Mouse (Mus musculus) CH12.LX (cell line): ENCODE measurements at regions not wholly inside any gene's neighbourhood (a gene's known extent, or its start where the extent isn't known, plus 50 kb on each side); places are given as distances from the start of the nearest gene placed in this dataset.

Experiments used
- DNase-seq: peaks from one replicate; pipeline ENCODE4 v3.0.0-alpha.2; 2013; ENCODE audit errors: extremely low read depth
- H3K27ac ChIP-seq: 2 replicates; pipeline ENCODE4 v1.5.1; 2012; ENCODE audit warnings: low read depth, mild to moderate bottlenecking, control low read depth, moderate library complexity; ENCODE audit not compliant: insufficient read depth
- H3K27me3 ChIP-seq: replicated peaks from 2 replicates; pipeline ENCODE3; 2012; ENCODE audit warnings: inconsistent platforms
- H3K36me3 ChIP-seq, 2 experiments: replicated peaks in 1 of 2; 2 replicates each; pipeline versions ENCODE3 to v1.6.1; 2012; ENCODE audit warnings: inconsistent platforms in 1 of 2, low read length in 1 of 2, mild to moderate bottlenecking in 1 of 2, mixed read lengths in 1 of 2, moderate library complexity in 1 of 2; ENCODE audit not compliant: control insufficient read depth in 1 of 2, insufficient read depth in 1 of 2
- H3K4me1 ChIP-seq, 2 experiments: 2 replicates each; pipeline ENCODE4 v1.6.1; 2012; ENCODE audit warnings: inconsistent platforms in 1 of 2, moderate library complexity in 1 of 2; ENCODE audit not compliant: insufficient read depth in 2 of 2, control insufficient read depth in 1 of 2
- H3K4me2 ChIP-seq: 2 replicates; pipeline ENCODE4 v1.6.1; 2012; ENCODE audit warnings: low read depth, mild to moderate bottlenecking, control low read depth; ENCODE audit not compliant: poor library complexity, insufficient read depth, severe bottlenecking
- H3K4me3 ChIP-seq, 3 experiments: fragments of 150-350 bp in 1 of 3; sonication (generic) in 1 of 3; replicated peaks in 1 of 3; 2 replicates each; pipeline versions ENCODE3 to v1.5.1; 2011 to 2012; ENCODE audit warnings: low read depth in 2 of 3, low read length in 2 of 3, mild to moderate bottlenecking in 2 of 3, moderate library complexity in 2 of 3, control low read depth in 1 of 3, improper control_type of control experiment in 1 of 3, inconsistent platforms in 1 of 3, mixed read lengths in 1 of 3; ENCODE audit not compliant: poor library complexity in 1 of 3
- H3K79me2 ChIP-seq: replicated peaks from 2 replicates; pipeline ENCODE4 v1.6.1; 2012; ENCODE audit warnings: mild to moderate bottlenecking, moderate library complexity; ENCODE audit not compliant: control insufficient read depth, poor library complexity, insufficient read depth, severe bottlenecking; ENCODE audit errors: extremely low read depth
- H3K9ac ChIP-seq: 2 replicates; pipeline ENCODE4 v1.6.1; 2012; ENCODE audit warnings: low read depth, mild to moderate bottlenecking, control low read depth, moderate library complexity; ENCODE audit not compliant: insufficient read depth
- H3K9me3 ChIP-seq: replicated peaks from 2 replicates; pipeline ENCODE3; 2012; ENCODE audit warnings: low read length, inconsistent platforms, mixed read lengths
- BHLHE40 ChIP-seq: IDR thresholded peaks from 2 replicates; pipeline ENCODE4 v1.6.1; 2011; ENCODE audit warnings: mild to moderate bottlenecking, low read depth, low read length, improper control_type of control experiment
- CTCF ChIP-seq, 2 experiments: IDR thresholded peaks in 1 of 2; conservative IDR thresholded peaks in 1 of 2; 2 replicates each; pipeline ENCODE4 v1.5.1; 2011 to 2012; ENCODE audit warnings: low read depth in 2 of 2, low read length in 2 of 2, improper control_type of control experiment in 1 of 2, inconsistent platforms in 1 of 2, mild to moderate bottlenecking in 1 of 2, moderate library complexity in 1 of 2
- E2F4 ChIP-seq: IDR thresholded peaks from 2 replicates; pipeline ENCODE4 v1.6.1; 2011; ENCODE audit warnings: low read depth, low read length, improper control_type of control experiment; ENCODE audit not compliant: insufficient replicate concordance
- EP300 ChIP-seq: IDR thresholded peaks from 2 replicates; pipeline ENCODE4 v1.6.1; 2011; ENCODE audit warnings: low read length, improper control_type of control experiment
- GABPA ChIP-seq: IDR thresholded peaks from 2 replicates; pipeline ENCODE4 v1.6.1; 2012; ENCODE audit warnings: low read depth, low read length, improper control_type of control experiment, inconsistent platforms; ENCODE audit not compliant: insufficient replicate concordance
- HCFC1 ChIP-seq: IDR thresholded peaks from 2 replicates; pipeline ENCODE4 v1.6.1; 2012; ENCODE audit warnings: low read depth, mild to moderate bottlenecking, inconsistent platforms, low read length, improper control_type of control experiment
- IRF4 ChIP-seq: IDR thresholded peaks from 2 replicates; pipeline ENCODE4 v1.6.1; 2014; ENCODE audit warnings: low read depth, mild to moderate bottlenecking, inconsistent platforms, low read length, improper control_type of control experiment
- JUN ChIP-seq: IDR thresholded peaks from 2 replicates; pipeline ENCODE4 v1.6.1; 2011; ENCODE audit warnings: low read depth, mild to moderate bottlenecking, low read length, improper control_type of control experiment, moderate library complexity; ENCODE audit not compliant: insufficient read depth
- JUND ChIP-seq: conservative IDR thresholded peaks from 2 replicates; pipeline ENCODE4 v1.6.1; 2011; ENCODE audit warnings: low read depth, low read length, improper control_type of control experiment
- KAT2A ChIP-seq: IDR thresholded peaks from 2 replicates; pipeline ENCODE4 v1.6.1; 2012; ENCODE audit warnings: low read length, improper control_type of control experiment, inconsistent platforms; ENCODE audit not compliant: insufficient replicate concordance
- MYC ChIP-seq: IDR thresholded peaks from 2 replicates; pipeline ENCODE4 v1.6.1; 2011; ENCODE audit warnings: low read depth, mild to moderate bottlenecking, improper control_type of control experiment, low read length
- POLR2A ChIP-seq: IDR thresholded peaks from 2 replicates; pipeline ENCODE4 v1.6.1; 2011; ENCODE audit warnings: low read depth, mild to moderate bottlenecking, improper control_type of control experiment, low read length
- POLR2AphosphoS2 ChIP-seq: IDR thresholded peaks from 2 replicates; pipeline ENCODE4 v1.6.1; 2011; ENCODE audit warnings: low read depth, low read length, improper control_type of control experiment
- RAD21 ChIP-seq: IDR thresholded peaks from 2 replicates; pipeline ENCODE4 v1.6.1; 2011; ENCODE audit warnings: low read depth, mild to moderate bottlenecking, low read length, improper control_type of control experiment, moderate library complexity
- RCOR1 ChIP-seq: conservative IDR thresholded peaks from 2 replicates; pipeline ENCODE4 v1.6.1; 2012; ENCODE audit warnings: low read depth, mild to moderate bottlenecking, inconsistent platforms, low read length, improper control_type of control experiment
- TBP ChIP-seq: conservative IDR thresholded peaks from 2 replicates; pipeline ENCODE4 v1.6.1; 2011; ENCODE audit warnings: low read depth, low read length, improper control_type of control experiment
- UBTF ChIP-seq: IDR thresholded peaks from 2 replicates; pipeline ENCODE4 v1.6.1; 2012; ENCODE audit warnings: low read depth, mild to moderate bottlenecking, inconsistent platforms, low read length, improper control_type of control experiment, moderate library complexity
- USF1 ChIP-seq: IDR thresholded peaks from 2 replicates; pipeline ENCODE4 v1.6.1; 2014; ENCODE audit warnings: low read depth, mild to moderate bottlenecking, inconsistent platforms, low read length, improper control_type of control experiment
- USF2 ChIP-seq: conservative IDR thresholded peaks from 2 replicates; pipeline ENCODE4 v1.6.1; 2011; ENCODE audit warnings: low read depth, low read length, improper control_type of control experiment
- ZC3H11A ChIP-seq: IDR thresholded peaks from 2 replicates; pipeline ENCODE4 v1.6.1; 2012; ENCODE audit warnings: low read depth, mild to moderate bottlenecking, inconsistent platforms, low read length, improper control_type of control experiment
- ZKSCAN1 ChIP-seq: IDR thresholded peaks from 2 replicates; pipeline ENCODE4 v1.6.1; 2012; ENCODE audit warnings: low read depth, inconsistent platforms, low read length, improper control_type of control experiment, borderline replicate concordance
- ZMIZ1 ChIP-seq: IDR thresholded peaks from 2 replicates; pipeline ENCODE4 v1.6.1; 2012; ENCODE audit warnings: low read depth, mild to moderate bottlenecking, inconsistent platforms, low read length, improper control_type of control experiment
- ZNF384 ChIP-seq: IDR thresholded peaks from 2 replicates; pipeline ENCODE4 v1.6.1; 2012; ENCODE audit warnings: low read depth, low read length, improper control_type of control experiment, inconsistent platforms
- dilution Hi-C: fragments of 300-500 bp; cut with MboI; formaldehyde crosslinking; loops from 2 replicates; pipeline ENCODE4 v1.14.3; 2020; ENCODE audit warnings: low sequenced_read_pairs; ENCODE audit not compliant: extremely low pct_unique_long_range_greater_than_20kb, extremely low pct_ligation_motif_present
- in situ Hi-C: fragments of 300-500 bp; cut with MboI; formaldehyde crosslinking; loops from 3 replicates; pipeline ENCODE4 v1.14.3; 2019; ENCODE audit warnings: low sequenced_read_pairs, low pct_ligation_motif_present, low pct_unique_long_range_greater_than_20kb, mixed read lengths

DNA sequence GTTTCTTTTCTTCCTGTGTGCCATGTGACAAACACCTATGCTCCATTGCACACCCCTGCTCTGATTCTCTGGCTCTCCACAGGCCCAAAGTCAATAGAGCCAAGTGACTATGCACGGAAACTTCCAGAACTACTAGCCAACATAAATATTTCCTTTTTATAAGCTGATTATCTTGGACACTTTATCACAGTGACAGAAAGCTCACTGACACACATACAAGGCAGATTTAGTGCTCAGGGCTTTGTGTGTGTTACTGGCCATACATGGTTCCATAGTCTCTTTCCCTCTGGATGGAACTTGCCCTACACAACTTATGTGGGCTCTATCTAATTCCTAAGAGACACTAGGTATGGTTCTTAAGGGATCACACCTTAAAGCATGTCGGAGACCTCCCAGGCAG lies 86.7 kb downstream of the Nufip1 start:
- H3K9me3 ChIP-seq: peaks cover 1% of the 10 kb centered on the region
- in situ Hi-C loops (no loop called here), dilution Hi-C loops (no loop called here)
- no peak overlapping the region for H3K27ac ChIP-seq
- no peaks in the 10 kb centered on the region for H3K79me2 ChIP-seq
- DNase-seq: no peak
- no peak overlapping the region for H3K9ac ChIP-seq
- peaks cover 4 to 28% of the 10 kb centered on the region in 2 experiments; a peak in 3 of 4 replicates for H3K4me1 ChIP-seq
- TF ChIP-seq MYC (no peak), RCOR1 (no peak), POLR2A (no peak), IRF4 (no peak), ZMIZ1 (no peak)
- no peaks in the 10 kb centered on the region for H3K27me3 ChIP-seq
- no peak overlapping the region for H3K4me2 ChIP-seq
- H3K4me3 ChIP-seq: no peak overlapping the region
- H3K36me3 ChIP-seq: no peaks in the 10 kb centered on the region

DNA sequence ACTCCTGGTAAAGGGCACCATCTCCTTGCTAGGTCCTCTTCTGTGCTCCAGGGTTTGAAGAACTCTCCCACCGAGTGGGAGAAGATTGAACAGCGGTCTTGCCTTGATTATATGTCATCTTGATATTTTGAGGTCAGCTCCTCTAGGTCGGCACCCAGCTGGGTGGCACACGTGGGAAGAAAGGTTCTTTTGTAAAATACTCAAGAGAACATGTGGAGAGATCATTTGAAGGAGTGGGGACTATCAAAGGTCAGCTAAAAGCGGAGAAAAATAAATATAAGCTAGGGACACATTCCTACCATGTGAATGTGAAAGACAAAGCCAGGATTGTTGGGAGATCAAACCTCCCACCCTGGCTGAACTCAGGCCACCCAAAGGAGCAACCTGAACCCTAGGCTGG lies 87.7 kb downstream of the Nufip1 start:
- H3K9me3 ChIP-seq: peaks cover 4% of the 10 kb centered on the region
- H3K36me3 ChIP-seq: no peaks in the 10 kb centered on the region
- H3K27me3 ChIP-seq: no peaks in the 10 kb centered on the region
- H3K4me2 ChIP-seq: no peak overlapping the region
- in situ Hi-C loops: no loop called here
- no peak overlapping the region for H3K9ac ChIP-seq
- no peak overlapping the region for H3K4me3 ChIP-seq
- dilution Hi-C loops: no loop called here
- no peak for DNase-seq
- no peaks in the 10 kb centered on the region for H3K79me2 ChIP-seq
- H3K4me1 ChIP-seq: peaks cover 4 to 26% of the 10 kb centered on the region in 2 experiments; a peak in 3 of 4 replicates
- TF ChIP-seq KAT2A (no peak), MYC (no peak), JUND (no peak), UBTF (no peak), ZMIZ1 (no peak), BHLHE40 (no peak), POLR2AphosphoS2 (no peak), RAD21 (no peak)
- H3K27ac ChIP-seq: no peak overlapping the region

DNA sequence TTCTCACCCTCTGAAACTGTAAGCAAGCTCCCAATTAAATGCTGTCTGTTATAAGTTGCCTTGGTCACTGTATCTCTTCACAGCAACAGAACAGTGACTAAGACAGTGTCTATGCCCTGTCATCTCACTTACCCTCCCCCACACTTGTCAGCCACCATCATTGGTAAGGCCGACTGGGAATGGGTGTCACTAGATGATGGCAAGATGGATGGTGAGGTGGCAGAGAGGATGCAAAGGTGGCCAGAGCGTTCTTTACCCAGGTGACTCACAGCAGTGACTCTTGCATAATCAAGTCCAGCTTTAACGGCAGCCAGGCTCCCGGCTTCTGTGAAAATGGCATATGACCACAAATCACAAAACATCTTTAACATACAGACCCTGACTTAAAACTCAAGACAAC lies 91.9 kb downstream of the Nufip1 start:
- Histone ChIP-seq H3K27ac (no peak overlapping the region; the same call in 1 of the 2 replicates), H3K36me3 (no peaks in the 10 kb centered on the region), H3K4me3 (no peak overlapping the region), H3K4me1 (no peaks in the 10 kb centered on the region), H3K9ac (no peak overlapping the region), H3K9me3 (peaks cover 4% of the 10 kb centered on the region), H3K27me3 (no peaks in the 10 kb centered on the region), H3K79me2 (no peaks in the 10 kb centered on the region), H3K4me2 (no peak overlapping the region)
- dilution Hi-C loops: no loop called here
- no peak for DNase-seq
- no peak for TF ChIP-seq UBTF
- no peak for TF ChIP-seq JUND
- no peak for TF ChIP-seq ZC3H11A
- TF ChIP-seq E2F4: no peak
- TF ChIP-seq USF2: no peak
- no peak for TF ChIP-seq TBP
- no peak for TF ChIP-seq ZKSCAN1
- no peak for TF ChIP-seq HCFC1
- TF ChIP-seq EP300: no peak
- TF ChIP-seq CTCF (conservative IDR thresholded peaks at IDR 0.05 in 1 of 2, IDR thresholded peaks at IDR 0.05 in 1 of 2; ENCODE audit: low read depth in 2 of 2, low read length in 2 of 2): no peak
- no peak for TF ChIP-seq USF1
- no peak for TF ChIP-seq ZNF384
- no peak for TF ChIP-seq JUN
- TF ChIP-seq GABPA: no peak
- no peak for TF ChIP-seq ZMIZ1
- in situ Hi-C loops: no loop called here
